Mouse (Mus musculus): Measurements from ENCODE around the gene Cd52. TPM values are rescaled to one million over a fixed set of nuclear protein-coding genes. Genes with fewer than 3 reads are reported as not detected.

Cd52 gene
- total and polyA plus RNA-seq, 3 experiments: 1,886 to 5,448 (median 2,306) TPM

GRCm38 (mm10) chr4:134096120-134096519 is 1.2 kb upstream of the Cd52 start:
- Histone ChIP-seq H3K4me3 (replicated peaks in 1 of 3; ENCODE audit: low read depth in 2 of 3, low read length in 2 of 3, poor library complexity in 1 of 3) (no peak overlapping the region), H3K27ac (ENCODE audit: insufficient read depth, low read depth) (peak overlapping the region; percentile 97), H3K79me2 (replicated peaks; ENCODE audit: control insufficient read depth, extremely low read depth, insufficient read depth, poor library complexity, severe bottlenecking) (peaks cover 25% of the 10 kb centered on the region), H3K4me2 (ENCODE audit: insufficient read depth, low read depth, poor library complexity, severe bottlenecking) (peak overlapping the region; percentile 48), H3K36me3 (replicated peaks in 1 of 2; ENCODE audit: control insufficient read depth in 1 of 2, insufficient read depth in 1 of 2, low read length in 1 of 2) (peaks cover 15 to 25% of the 10 kb centered on the region in 2 experiments), H3K27me3 (replicated peaks) (no peaks in the 10 kb centered on the region), H3K9ac (ENCODE audit: insufficient read depth, low read depth) (peak overlapping the region; percentile 48; the same call in 1 of the 2 replicates), H3K4me1 (ENCODE audit: control insufficient read depth in 1 of 2, insufficient read depth in 2 of 2) (peaks cover 12 to 47% of the 10 kb centered on the region in 2 experiments), H3K9me3 (replicated peaks; ENCODE audit: low read length) (no peaks in the 10 kb centered on the region)
- TF ChIP-seq IRF4 (IDR thresholded peaks at IDR 0.05; ENCODE audit: low read depth, low read length) (no peak), GABPA (IDR thresholded peaks at IDR 0.05; ENCODE audit: insufficient replicate concordance, low read depth, low read length) (no peak), TCF12 (IDR thresholded peaks at IDR 0.05; ENCODE audit: low read depth, low read length) (0 out of 2 replicates have a peak, but pooled peaks have one; percentile 20)
- DNase-seq (ENCODE audit: extremely low read depth): no peak
- in situ Hi-C loops (cut with MboI; ENCODE audit: low pct_ligation_motif_present, low pct_unique_long_range_greater_than_20kb, low sequenced_read_pairs): loop anchor here (25.0 kb wide), 1 partner anchor 509 kb away; the partner anchor contains the start of gene Gpn2
- dilution Hi-C loops (cut with MboI; ENCODE audit: extremely low pct_ligation_motif_present, extremely low pct_unique_long_range_greater_than_20kb, low sequenced_read_pairs): no loop called here

- H3K9me3 ChIP-seq (replicated peaks; ENCODE audit: low read length): no peaks in the 10 kb centered on the region
- H3K4me3 ChIP-seq (replicated peaks in 1 of 3; ENCODE audit: low read depth in 2 of 3, low read length in 2 of 3, poor library complexity in 1 of 3): peak overlapping the region; percentile 81 to 99 (median 91)
- peaks cover 25% of the 10 kb centered on the region for H3K79me2 ChIP-seq (replicated peaks; ENCODE audit: control insufficient read depth, extremely low read depth, insufficient read depth, poor library complexity, severe bottlenecking)
- H3K27me3 ChIP-seq (replicated peaks): no peaks in the 10 kb centered on the region
- peak overlapping the region; percentile 97 for H3K27ac ChIP-seq (ENCODE audit: insufficient read depth, low read depth)
- no peak for DNase-seq (ENCODE audit: extremely low read depth)
- H3K4me2 ChIP-seq (ENCODE audit: insufficient read depth, low read depth, poor library complexity, severe bottlenecking): peak overlapping the region; percentile 76
- H3K9ac ChIP-seq (ENCODE audit: insufficient read depth, low read depth): peak overlapping the region; percentile 96
- H3K36me3 ChIP-seq (replicated peaks in 1 of 2; ENCODE audit: control insufficient read depth in 1 of 2, insufficient read depth in 1 of 2, low read length in 1 of 2): peaks cover 19 to 44% of the 10 kb centered on the region in 2 experiments
- TF ChIP-seq PAX5 (IDR thresholded peaks at IDR 0.05; ENCODE audit: low read length) (no peak), MXI1 (IDR thresholded peaks at IDR 0.05; ENCODE audit: low read depth, low read length) (peak; percentile 30; the same call in 1 of the 2 replicates), JUN (IDR thresholded peaks at IDR 0.05; ENCODE audit: insufficient read depth, low read depth, low read length) (no peak), TCF12 (IDR thresholded peaks at IDR 0.05; ENCODE audit: low read depth, low read length) (peak; percentile 5; the same call in 1 of the 2 replicates), BHLHE40 (IDR thresholded peaks at IDR 0.05; ENCODE audit: low read depth, low read length) (peak; percentile 76), MEF2A (IDR thresholded peaks at IDR 0.05; ENCODE audit: borderline replicate concordance, low read depth, low read length) (0 out of 2 replicates have a peak, but pooled peaks have one; percentile 16)
- peaks cover 13 to 59% of the 10 kb centered on the region in 2 experiments for H3K4me1 ChIP-seq (ENCODE audit: control insufficient read depth in 1 of 2, insufficient read depth in 2 of 2)
- dilution Hi-C loops (cut with MboI; ENCODE audit: extremely low pct_ligation_motif_present, extremely low pct_unique_long_range_greater_than_20kb, low sequenced_read_pairs): no loop called here
- in situ Hi-C loops (cut with MboI; ENCODE audit: low pct_ligation_motif_present, low pct_unique_long_range_greater_than_20kb, low sequenced_read_pairs): loop anchor here (5.0 to 25.0 kb wide), 2 partner anchors 33 to 507 kb away; partner anchors contain the start of genes Gpn2 and Sh3bgrl3
Observed at GRCm38 (mm10) chr4:134094004-134094564, 798 bp downstream of the Cd52 start.

All from CH12.LX (cell line).